Mouse (Mus musculus): ENCODE data around the gene Fam117a. TPM values are rescaled to one million over a fixed set of nuclear protein-coding genes. Genes with fewer than 3 reads are reported as not detected.

The Fam117a gene
- polyA plus RNA-seq, 1 experiment from 2014 or later = 4.1 TPM

DNA sequence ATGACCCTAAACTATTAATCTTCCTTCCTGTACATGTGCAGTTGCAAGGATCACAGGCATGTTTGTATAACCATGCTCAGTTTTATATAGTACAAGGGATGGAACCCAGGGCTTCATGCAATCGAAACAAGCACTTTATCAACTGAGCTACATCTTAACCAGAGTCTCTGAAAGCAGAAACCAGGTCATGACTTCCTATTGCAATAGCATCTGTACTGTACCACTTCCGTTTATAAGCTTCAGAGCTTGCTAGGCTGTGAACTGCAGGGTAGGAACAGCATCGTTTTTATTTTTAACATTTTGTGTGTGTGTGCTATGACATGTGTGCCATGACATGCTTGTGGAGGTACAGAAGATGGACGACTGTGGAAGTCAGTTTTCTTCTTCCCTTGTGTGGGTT, 3.6 kb upstream of the Fam117a start:
- H3K9ac ChIP-seq = no peak overlapping the region
- no peak overlapping the region for H3K27ac ChIP-seq
- no peak overlapping the region for H3K4me2 ChIP-seq
- H3K36me3 ChIP-seq = no peaks in the 10 kb centered on the region
- H3K4me1 ChIP-seq (replicated peaks) = peaks cover 12% of the 10 kb centered on the region
- WGBS = 45% methylated on average over 4 of the region's 4 CpGs
- no peak overlapping the region for H3K4me3 ChIP-seq
- H3K27me3 ChIP-seq = no peaks in the 10 kb centered on the region
- ATAC-seq (replicated peaks; ENCODE audit: insufficient number of reproducible peaks, insufficient read depth, low FRiP score, low read depth) = no peak
- H3K9me3 ChIP-seq (replicated peaks) = no peaks in the 10 kb centered on the region

GRCm38 (mm10) chr11:95333805-95334204, 3.0 kb upstream of the Fam117a start:
- 79% methylated on average over 9 of the region's 9 CpGs for WGBS
- Histone ChIP-seq H3K9me3 (replicated peaks) (no peaks in the 10 kb centered on the region), H3K4me1 (replicated peaks) (peaks cover 12% of the 10 kb centered on the region), H3K9ac (no peak overlapping the region), H3K4me3 (no peak overlapping the region), H3K36me3 (no peaks in the 10 kb centered on the region), H3K27ac (no peak overlapping the region), H3K4me2 (no peak overlapping the region), H3K27me3 (no peaks in the 10 kb centered on the region)
- no peak for ATAC-seq (replicated peaks; ENCODE audit: insufficient number of reproducible peaks, insufficient read depth, low FRiP score, low read depth)

- H3K9ac ChIP-seq = no peak overlapping the region
- 43% methylated on average over 5 of the region's 5 CpGs for WGBS
- H3K4me3 ChIP-seq = no peak overlapping the region
- no peaks in the 10 kb centered on the region for H3K9me3 ChIP-seq (replicated peaks)
- peaks cover 18% of the 10 kb centered on the region for H3K4me1 ChIP-seq (replicated peaks)
- H3K4me2 ChIP-seq = no peak overlapping the region
- H3K27ac ChIP-seq = no peak overlapping the region
- no peaks in the 10 kb centered on the region for H3K36me3 ChIP-seq
- H3K27me3 ChIP-seq = no peaks in the 10 kb centered on the region
- ATAC-seq (replicated peaks; ENCODE audit: insufficient number of reproducible peaks, insufficient read depth, low FRiP score, low read depth) = no peak
Measured at GRCm38 (mm10) chr11:95334448-95335060, 2.3 kb upstream of the Fam117a start.

- 1% methylated on average over 49 of the region's 50 CpGs for WGBS
- Histone ChIP-seq H3K4me3 (peak overlapping the region; percentile 70), H3K9ac (peak overlapping the region; percentile 63), H3K27ac (peak overlapping the region; percentile 38), H3K36me3 (no peaks in the 10 kb centered on the region), H3K9me3 (replicated peaks) (no peaks in the 10 kb centered on the region), H3K27me3 (no peaks in the 10 kb centered on the region), H3K4me1 (replicated peaks) (peaks cover 20% of the 10 kb centered on the region), H3K4me2 (peak overlapping the region; percentile 94)
- peak; percentile 70 for ATAC-seq (replicated peaks; ENCODE audit: insufficient number of reproducible peaks, insufficient read depth, low FRiP score, low read depth)
Measured at GRCm38 (mm10) chr11:95337129-95337813, 453 bp downstream of the Fam117a start.

DNA sequence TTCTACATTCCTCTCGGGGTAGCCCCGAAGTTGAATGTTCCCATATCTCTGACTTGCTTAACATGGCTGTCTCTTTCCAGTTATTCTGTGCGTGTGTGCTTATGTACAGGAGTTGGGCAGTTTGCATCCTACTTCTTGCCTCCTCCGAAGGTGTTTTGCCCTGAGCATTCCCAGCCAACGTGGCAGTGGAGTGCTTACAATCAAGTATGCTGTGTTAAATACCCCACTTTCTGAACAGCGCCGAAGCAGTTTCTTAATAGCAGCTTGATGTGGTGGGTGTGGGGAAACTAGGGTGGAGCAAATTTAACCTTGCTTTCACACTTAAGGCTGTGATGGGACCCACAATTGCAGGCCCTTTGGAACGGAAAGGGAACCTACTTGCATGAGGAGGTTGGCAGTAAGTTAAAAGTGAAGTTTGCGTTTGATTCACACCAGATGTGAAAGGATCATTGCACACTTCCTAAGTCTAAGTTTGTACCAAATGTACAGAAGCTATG, 1.1 kb downstream of the Fam117a start:
- no peaks in the 10 kb centered on the region for H3K36me3 ChIP-seq
- H3K4me1 ChIP-seq (replicated peaks) = peaks cover 20% of the 10 kb centered on the region
- 21% methylated on average over 9 of the region's 9 CpGs for WGBS
- H3K4me3 ChIP-seq = peak overlapping the region; percentile 70
- H3K27ac ChIP-seq = no peak overlapping the region
- peak overlapping the region; percentile 94 for H3K4me2 ChIP-seq
- H3K9me3 ChIP-seq (replicated peaks) = no peaks in the 10 kb centered on the region
- no peak for ATAC-seq (replicated peaks; ENCODE audit: insufficient number of reproducible peaks, insufficient read depth, low FRiP score, low read depth)
- H3K27me3 ChIP-seq = no peaks in the 10 kb centered on the region
- H3K9ac ChIP-seq = peak overlapping the region; percentile 63; the same call in 1 of the 2 replicates

- Histone ChIP-seq H3K36me3 (no peaks in the 10 kb centered on the region), H3K9ac (no peak overlapping the region), H3K27ac (0 out of 2 replicates have a peak overlapping the region, but pooled peaks have one; percentile 5), H3K4me1 (replicated peaks) (peaks cover 22% of the 10 kb centered on the region), H3K4me2 (peak overlapping the region; percentile 17), H3K27me3 (no peaks in the 10 kb centered on the region), H3K9me3 (replicated peaks) (no peaks in the 10 kb centered on the region), H3K4me3 (peak overlapping the region; percentile 2; the same call in 1 of the 2 replicates)
- 24% methylated on average over 14 of the region's 14 CpGs for WGBS
- no peak for ATAC-seq (replicated peaks; ENCODE audit: insufficient number of reproducible peaks, insufficient read depth, low FRiP score, low read depth)
Measured at GRCm38 (mm10) chr11:95339471-95340021, 2.7 kb downstream of the Fam117a start.

- Histone ChIP-seq H3K9me3 (replicated peaks) (no peaks in the 10 kb centered on the region), H3K9ac (no peak overlapping the region), H3K4me3 (no peak overlapping the region), H3K4me1 (replicated peaks) (peaks cover 25% of the 10 kb centered on the region), H3K36me3 (no peaks in the 10 kb centered on the region), H3K4me2 (0 out of 2 replicates have a peak overlapping the region, but pooled peaks have one; percentile 17), H3K27me3 (no peaks in the 10 kb centered on the region), H3K27ac (no peak overlapping the region)
- 74% methylated on average over 1 of the region's 1 CpGs for WGBS
- no peak for ATAC-seq (replicated peaks; ENCODE audit: insufficient number of reproducible peaks, insufficient read depth, low FRiP score, low read depth)
Measured at GRCm38 (mm10) chr11:95340259-95340658, 3.4 kb downstream of the Fam117a start.

DNA sequence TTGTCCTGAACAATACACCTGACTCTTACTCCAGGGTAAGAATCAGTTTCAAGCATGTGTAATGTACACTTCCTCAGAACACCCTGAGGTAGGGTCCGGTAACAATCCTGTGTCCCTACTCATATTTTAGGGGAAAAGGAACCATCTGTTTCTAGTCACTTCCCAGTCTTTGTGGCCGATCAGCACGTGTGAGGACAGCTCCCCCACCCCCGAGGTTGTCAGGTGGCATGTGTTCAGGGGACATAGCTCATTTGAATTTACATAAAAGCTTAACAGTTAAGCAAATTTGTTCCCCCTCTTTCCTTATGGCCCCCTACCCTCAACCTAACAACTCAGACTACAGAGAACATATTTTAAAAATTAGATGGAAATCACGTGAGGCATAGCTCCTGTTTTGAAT, 3.8 kb downstream of the Fam117a start:
- no peak overlapping the region for H3K27ac ChIP-seq
- no peak overlapping the region for H3K4me3 ChIP-seq
- no peak overlapping the region for H3K4me2 ChIP-seq
- H3K4me1 ChIP-seq (replicated peaks) = peaks cover 26% of the 10 kb centered on the region
- no peak overlapping the region for H3K9ac ChIP-seq
- no peaks in the 10 kb centered on the region for H3K9me3 ChIP-seq (replicated peaks)
- H3K36me3 ChIP-seq = no peaks in the 10 kb centered on the region
- WGBS = 60% methylated on average over 5 of the region's 5 CpGs
- no peaks in the 10 kb centered on the region for H3K27me3 ChIP-seq
- no peak for ATAC-seq (replicated peaks; ENCODE audit: insufficient number of reproducible peaks, insufficient read depth, low FRiP score, low read depth)

- peaks cover 14% of the 10 kb centered on the region for H3K4me1 ChIP-seq (replicated peaks)
- H3K4me3 ChIP-seq = no peak overlapping the region
- no peak overlapping the region for H3K27ac ChIP-seq
- H3K27me3 ChIP-seq = no peaks in the 10 kb centered on the region
- no peak overlapping the region for H3K4me2 ChIP-seq
- no peak overlapping the region for H3K9ac ChIP-seq
- peaks cover 4% of the 10 kb centered on the region; the same call in 1 of the 2 replicates for H3K36me3 ChIP-seq
- H3K9me3 ChIP-seq (replicated peaks) = no peaks in the 10 kb centered on the region
- WGBS = 74% methylated on average over 4 of the region's 4 CpGs
- no peak for ATAC-seq (replicated peaks; ENCODE audit: insufficient number of reproducible peaks, insufficient read depth, low FRiP score, low read depth)
Measured at GRCm38 (mm10) chr11:95343180-95343579, 6.4 kb downstream of the Fam117a start.

GRCm38 (mm10) chr11:95344181-95344580, 7.4 kb downstream of the Fam117a start:
- Histone ChIP-seq H3K27ac (no peak overlapping the region), H3K9me3 (replicated peaks) (no peaks in the 10 kb centered on the region), H3K4me2 (no peak overlapping the region), H3K27me3 (no peaks in the 10 kb centered on the region), H3K4me3 (no peak overlapping the region), H3K4me1 (replicated peaks) (peaks cover 12% of the 10 kb centered on the region), H3K9ac (no peak overlapping the region), H3K36me3 (peaks cover 4% of the 10 kb centered on the region; the same call in 1 of the 2 replicates)
- WGBS = 74% methylated on average over 2 of the region's 2 CpGs
- no peak for ATAC-seq (replicated peaks; ENCODE audit: insufficient number of reproducible peaks, insufficient read depth, low FRiP score, low read depth)

GRCm38 (mm10) chr11:95350289-95350688, 13.5 kb downstream of the Fam117a start:
- Histone ChIP-seq H3K9ac (no peak overlapping the region), H3K9me3 (replicated peaks) (no peaks in the 10 kb centered on the region), H3K4me3 (no peak overlapping the region), H3K27me3 (no peaks in the 10 kb centered on the region), H3K4me2 (no peak overlapping the region), H3K4me1 (replicated peaks) (peaks cover 3% of the 10 kb centered on the region), H3K27ac (no peak overlapping the region), H3K36me3 (peaks cover 4% of the 10 kb centered on the region; the same call in 1 of the 2 replicates)
- WGBS = 53% methylated on average over 6 of the region's 6 CpGs
- no peak for ATAC-seq (replicated peaks; ENCODE audit: insufficient number of reproducible peaks, insufficient read depth, low FRiP score, low read depth)
